Mouse (Mus musculus): ENCODE data around the gene Dlx5. TPM values are rescaled to one million over a fixed set of nuclear protein-coding genes. Genes with fewer than 3 reads are reported as not detected.

Dlx5 gene
- total RNA-seq, 2 experiments from 2014 or later, result not detected

Other genes starting within 250 kb of the Dlx5 start
- not detected for gene Dlx6, start 18.8 kb downstream of the Dlx5 start, total RNA-seq (2021)
- gene Sdhaf3, start 73.9 kb upstream of the Dlx5 start, total RNA-seq (2021), result 1 to 10 TPM; 4.2 to 4.8 TPM